Mouse (Mus musculus) kidney, postnatal 0 days (tissue): ENCODE measurements around the gene Ereg. TPM values are rescaled to one million over a fixed set of nuclear protein-coding genes. Genes with fewer than 3 reads are reported as not detected.

Source experiments
- ATAC-seq: fragments of 200-750 bp; cut with Nextera tagmentation; replicated peaks from 2 replicates; pipeline ENCODE4 v1.8.0; 2017; ENCODE audit warnings: low read depth, moderate number of reproducible peaks, moderate TSS enrichment, moderate library complexity; ENCODE audit not compliant: low FRiP score
- DNase-seq: peaks from one replicate; pipeline ENCODE4 v3.0.0-alpha.2; 2016; ENCODE audit warnings: low spot score
- H3K27ac ChIP-seq: fragments of 300-500 bp; sonication (generic); 2 replicates; pipeline ENCODE4 v1.5.1; 2014; ENCODE audit warnings: mild to moderate bottlenecking
- H3K27me3 ChIP-seq: fragments of 300-500 bp; sonication (generic); 2 replicates; pipeline ENCODE4 v1.6.1; 2014; ENCODE audit warnings: low read length, mixed read lengths; ENCODE audit not compliant: insufficient read depth
- H3K36me3 ChIP-seq: fragments of 300-500 bp; sonication (generic); 2 replicates; pipeline ENCODE4 v1.6.1; 2014; ENCODE audit warnings: low read length, mixed read lengths; ENCODE audit not compliant: insufficient read depth
- H3K4me1 ChIP-seq: fragments of 300-500 bp; sonication (generic); replicated peaks from 2 replicates; pipeline ENCODE4 v1.6.1; 2014; ENCODE audit warnings: antibody characterized with exemption, low read length, mixed read lengths; ENCODE audit not compliant: insufficient read depth
- H3K4me2 ChIP-seq: fragments of 300-500 bp; sonication (generic); 2 replicates; pipeline ENCODE4 v1.6.1; 2014; ENCODE audit warnings: mild to moderate bottlenecking, low read length, moderate library complexity, mixed read lengths
- H3K4me3 ChIP-seq: fragments of 300-500 bp; sonication (generic); replicated peaks from 2 replicates; pipeline ENCODE4 v1.5.1; 2014; ENCODE audit warnings: low read depth, low read length
- H3K9ac ChIP-seq: fragments of 300-500 bp; sonication (generic); 2 replicates; pipeline ENCODE4 v1.6.1; 2014; ENCODE audit warnings: low read depth, low read length
- H3K9me3 ChIP-seq: fragments of 300-500 bp; sonication (generic); replicated peaks from 2 replicates; pipeline ENCODE4 v1.6.1; 2016; ENCODE audit warnings: low read length, inconsistent platforms, mixed read lengths
- CTCF ChIP-seq: IDR thresholded peaks from 2 replicates; pipeline ENCODE4 v1.5.1; 2016; ENCODE audit warnings: antibody characterized with exemption, low read depth, mild to moderate bottlenecking, moderate library complexity
- WGBS: fragments of 180-500 bp; shearing (Covaris S2); extraction: QIAGEN DNeasy Blood & Tissue Kit; methylation state at CpG from one replicate; pipeline ENCODE4 v1.1.7; 2014; 5-methylcytosine and 5-hydroxymethylcytosine counted together
- polyA plus RNA-seq: library from polyadenylated mRNA; unstranded; fragments of >200 nt; fragmentation: Nextera tagmentation; extraction: Ambion mirVana; gene quantifications from 2 replicates; pipeline ENCODE4 v1.2.1, GENCODE M21; 2015

Gene Ereg
- 0.03 TPM in 1 of 2 replicates, not detected in the other for polyA plus RNA-seq

DNA sequence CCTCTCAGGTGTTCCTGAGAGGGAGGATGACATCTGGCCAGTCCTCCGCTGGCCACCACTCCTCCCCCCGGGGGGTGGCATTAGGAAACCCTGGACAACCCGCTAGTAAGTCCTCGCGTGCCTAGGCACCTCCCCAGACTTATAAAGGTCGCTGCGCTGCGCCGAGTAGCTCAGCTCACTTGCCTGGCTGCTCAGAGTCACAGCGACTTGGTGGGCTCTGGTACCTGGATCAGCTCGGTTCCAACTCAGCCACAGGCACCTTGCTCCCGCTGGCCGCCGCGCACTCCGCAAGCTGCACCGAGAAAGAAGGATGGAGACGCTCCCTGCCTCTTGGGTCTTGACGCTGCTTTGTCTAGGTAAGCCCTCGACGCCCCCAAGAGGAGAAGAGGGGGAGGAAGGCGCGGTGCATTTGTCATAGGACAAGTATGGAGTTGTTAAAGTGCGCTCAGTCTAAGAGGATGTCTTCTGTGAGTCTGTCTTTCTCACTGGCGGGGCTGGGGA, at the start of gene Ereg:
Gene Ereg (plus strand): TSS at position 173 of the 501 bp plus-strand sequence.
- no peak within 1 kb of the TSS for H3K9ac ChIP-seq
- no peak within 1 kb of the TSS for H3K27ac ChIP-seq
- H3K27me3 ChIP-seq: peaks cover 5% of the 10 kb centered on the region; the same call in 1 of the 2 replicates
- no peaks in the 10 kb centered on the region for H3K36me3 ChIP-seq
- DNase-seq (peak; percentile 25), ATAC-seq (no peak)
- peak within 1 kb of the TSS; percentile 52 for H3K4me2 ChIP-seq
- no peaks in the 10 kb centered on the region for H3K9me3 ChIP-seq
- peak; percentile 13; the same call in 1 of the 2 replicates for TF ChIP-seq CTCF
- no peaks in the 10 kb centered on the region for H3K4me1 ChIP-seq
- H3K4me3 ChIP-seq: peak within 1 kb of the TSS; percentile 14; the same call in 1 of the 2 replicates
- WGBS: 1% methylated on average over 25 of the region's 25 CpGs

DNA sequence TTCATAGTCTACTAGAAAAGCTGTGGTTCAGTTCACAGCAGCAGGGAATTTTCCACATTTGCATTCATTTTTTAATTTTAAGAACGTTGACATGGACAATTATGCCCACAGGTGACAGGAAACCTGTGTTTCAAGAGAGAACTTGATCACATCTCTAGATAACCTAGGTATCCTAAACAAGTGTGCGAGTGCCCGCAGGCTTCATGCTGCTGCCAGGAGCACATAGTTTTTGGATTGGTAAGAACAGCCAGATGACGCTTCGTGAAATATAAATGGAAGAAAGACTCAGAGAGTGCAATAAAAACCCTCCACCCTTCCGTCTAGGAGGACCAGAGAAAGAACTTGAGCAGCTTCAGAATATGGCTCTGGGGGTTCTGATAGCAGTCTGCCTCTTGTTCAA, 47.3 kb upstream of the Ereg start, which contains the start of gene Epgn:
Gene Epgn (plus strand): TSS at position 301 of the 400 bp plus-strand sequence.
- DNase-seq (no peak), ATAC-seq (no peak)
- H3K27me3 ChIP-seq: no peaks in the 10 kb centered on the region
- H3K4me2 ChIP-seq: no peak within 1 kb of the TSS
- no peak within 1 kb of the TSS for H3K27ac ChIP-seq
- H3K36me3 ChIP-seq: no peaks in the 10 kb centered on the region
- no peak within 1 kb of the TSS for H3K4me3 ChIP-seq
- 77% methylated on average over 6 of the region's 6 CpGs for WGBS
- H3K9ac ChIP-seq: no peak within 1 kb of the TSS
- no peaks in the 10 kb centered on the region for H3K9me3 ChIP-seq
- TF ChIP-seq CTCF: no peak
- H3K4me1 ChIP-seq: no peaks in the 10 kb centered on the region

GRCm38 (mm10) chr5:91027840-91028239, 46.6 kb upstream of the Ereg start:
- DNase-seq (no peak), ATAC-seq (no peak)
- no peaks in the 10 kb centered on the region for H3K36me3 ChIP-seq
- no peaks in the 10 kb centered on the region for H3K27me3 ChIP-seq
- H3K27ac ChIP-seq: no peak overlapping the region
- H3K4me1 ChIP-seq: no peaks in the 10 kb centered on the region
- TF ChIP-seq CTCF: no peak
- WGBS: 63% methylated on average over 1 of the region's 1 CpGs
- H3K9me3 ChIP-seq: no peaks in the 10 kb centered on the region
- no peak overlapping the region for H3K4me3 ChIP-seq
- no peak overlapping the region for H3K9ac ChIP-seq
- no peak overlapping the region for H3K4me2 ChIP-seq

DNA sequence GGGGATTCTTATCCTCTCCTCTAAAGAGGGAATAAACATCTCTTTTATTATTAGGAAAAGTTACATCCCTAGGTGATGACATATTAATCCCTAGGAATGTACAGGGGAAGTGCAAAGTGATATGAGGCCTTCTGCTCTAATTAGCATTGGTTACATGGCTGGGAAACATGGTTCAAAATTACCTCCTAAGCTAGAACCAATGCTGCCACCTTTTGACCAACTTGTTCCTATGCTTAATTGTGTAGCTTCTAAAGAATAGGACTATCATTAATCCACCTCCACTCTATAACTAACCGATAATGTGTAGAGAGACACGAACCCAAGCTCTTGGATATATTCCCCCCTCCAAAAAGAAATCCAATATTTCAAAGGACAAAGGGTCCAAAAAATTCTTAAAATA, 43.8 kb upstream of the Ereg start:
- 93% methylated on average over 2 of the region's 2 CpGs for WGBS
- H3K4me2 ChIP-seq: no peak overlapping the region
- DNase-seq (no peak), ATAC-seq (no peak)
- no peaks in the 10 kb centered on the region for H3K4me1 ChIP-seq
- H3K27ac ChIP-seq: no peak overlapping the region
- no peaks in the 10 kb centered on the region for H3K27me3 ChIP-seq
- no peak overlapping the region for H3K4me3 ChIP-seq
- TF ChIP-seq CTCF: peak; percentile 48; the same call in 1 of the 2 replicates
- H3K9ac ChIP-seq: no peak overlapping the region
- H3K9me3 ChIP-seq: no peaks in the 10 kb centered on the region
- H3K36me3 ChIP-seq: no peaks in the 10 kb centered on the region

DNA sequence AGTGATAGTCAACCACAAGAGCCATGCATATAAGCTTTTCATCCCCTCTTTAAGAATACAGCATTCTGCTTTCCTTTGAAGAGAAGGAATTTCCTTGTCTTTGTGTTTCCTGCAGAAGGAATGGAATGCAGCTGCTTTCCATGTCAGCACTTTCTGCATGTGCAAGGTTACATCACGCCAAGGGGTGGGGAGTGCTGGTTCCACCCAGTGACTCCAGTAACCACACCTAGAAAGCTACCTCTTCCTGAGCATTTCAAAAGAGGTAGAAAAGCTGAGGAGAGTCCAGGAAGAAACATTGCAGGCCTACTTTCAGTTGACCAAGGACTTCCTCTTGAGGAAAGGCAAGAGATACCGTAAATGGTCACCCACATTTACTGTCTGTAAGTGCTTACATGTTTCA, 39.1 kb upstream of the Ereg start:
- whole genome bisulfite sequencing: 69% methylated on average over 2 of the region's 2 CpGs
- no peak for DNase-seq

DNA sequence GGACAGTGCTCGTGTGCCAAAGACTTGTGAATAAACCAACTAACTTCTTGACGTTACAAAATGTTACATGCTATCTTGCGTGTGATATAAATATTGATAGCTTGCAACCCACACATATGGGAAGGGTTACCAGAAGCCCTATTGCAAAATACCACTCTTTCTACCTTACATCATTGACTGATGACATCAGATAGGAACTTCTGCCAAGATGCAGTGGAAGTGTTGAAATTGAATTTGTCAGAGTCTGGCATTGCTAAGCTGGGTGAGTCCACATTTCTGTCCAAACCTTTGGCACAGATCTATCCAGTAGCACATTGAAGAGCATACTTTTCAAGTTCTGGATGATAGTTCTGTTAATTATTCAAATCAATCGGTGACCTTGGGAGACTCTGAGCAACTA, 37.8 kb upstream of the Ereg start:
- no peak for TF ChIP-seq CTCF
- Histone ChIP-seq H3K4me2 (no peak overlapping the region), H3K27me3 (no peaks in the 10 kb centered on the region), H3K36me3 (no peaks in the 10 kb centered on the region), H3K27ac (no peak overlapping the region), H3K4me1 (no peaks in the 10 kb centered on the region), H3K4me3 (no peak overlapping the region), H3K9ac (no peak overlapping the region), H3K9me3 (no peaks in the 10 kb centered on the region)
- WGBS: 82% methylated on average over 4 of the region's 4 CpGs
- DNase-seq (no peak), ATAC-seq (no peak)

More for the DNA sequence above, 39.1 kb upstream of the Ereg start:
- Histone ChIP-seq H3K9me3 (no peaks in the 10 kb centered on the region), H3K4me1 (no peaks in the 10 kb centered on the region), H3K36me3 (no peaks in the 10 kb centered on the region), H3K9ac (no peak overlapping the region), H3K27ac (no peak overlapping the region), H3K4me3 (no peak overlapping the region), H3K27me3 (no peaks in the 10 kb centered on the region), H3K4me2 (no peak overlapping the region)
- no peak for ATAC-seq
- no peak for TF ChIP-seq CTCF

- no peak for TF ChIP-seq CTCF
- H3K9ac ChIP-seq: no peak overlapping the region
- H3K27ac ChIP-seq: no peak overlapping the region
- H3K36me3 ChIP-seq: no peaks in the 10 kb centered on the region
- DNase-seq: no peak
- H3K4me1 ChIP-seq: no peaks in the 10 kb centered on the region
- 81% methylated on average over 2 of the region's 2 CpGs for WGBS
- ATAC-seq: no peak
- H3K9me3 ChIP-seq: no peaks in the 10 kb centered on the region
- no peak overlapping the region for H3K4me2 ChIP-seq
- no peak overlapping the region for H3K4me3 ChIP-seq
- H3K27me3 ChIP-seq: no peaks in the 10 kb centered on the region
Measured at GRCm38 (mm10) chr5:91037756-91038155, 36.7 kb upstream of the Ereg start.
